Mouse (Mus musculus): ENCODE data around the gene Asxl2. TPM values are rescaled to one million over a fixed set of nuclear protein-coding genes. Genes with fewer than 3 reads are reported as not detected.

The Asxl2 gene
- polyA plus RNA-seq, 2 experiments = 6.7 to 7.2 TPM

DNA sequence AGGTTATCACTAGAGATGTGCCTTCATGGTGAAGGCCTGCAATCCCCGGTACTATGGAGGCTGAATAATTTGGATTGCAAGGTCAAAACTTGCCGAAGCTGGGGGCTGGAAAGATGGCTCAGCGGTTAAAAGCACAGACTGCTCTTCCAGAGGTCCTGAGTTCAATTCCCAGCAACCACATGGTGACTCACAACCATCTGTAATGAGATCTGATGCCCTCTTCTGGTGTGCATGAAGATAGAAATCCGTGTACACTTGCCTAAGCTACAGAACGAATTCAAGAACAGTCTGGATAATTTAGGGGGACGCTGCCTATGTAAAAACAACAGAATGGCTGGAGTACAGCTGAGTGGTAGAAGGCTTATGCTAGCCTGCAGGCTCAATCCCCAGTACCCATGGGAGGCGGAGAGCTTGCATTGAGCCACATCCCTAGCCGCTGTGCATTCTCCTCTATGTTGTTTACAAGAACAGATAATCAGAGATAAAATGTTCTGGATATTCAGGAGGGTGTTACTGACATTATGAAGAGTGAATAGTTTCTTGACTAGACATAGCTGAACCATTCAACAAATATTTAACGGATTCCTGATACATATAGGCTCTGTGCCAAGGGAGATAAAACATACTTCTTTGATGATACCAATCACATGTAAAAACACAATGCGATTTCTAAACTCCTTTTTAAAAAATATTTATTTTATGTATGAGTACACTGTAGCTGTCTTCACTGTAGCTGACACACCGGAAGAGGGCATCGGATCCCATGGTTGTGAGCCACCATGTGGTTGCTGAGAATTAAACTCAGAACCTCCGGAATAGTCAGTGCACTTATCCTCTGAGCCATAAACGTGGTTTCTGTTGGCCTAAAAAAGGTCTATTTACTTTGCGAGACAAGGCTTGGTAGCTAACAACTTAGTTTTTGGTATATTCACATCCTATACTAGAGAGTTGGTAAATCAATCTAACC, 999 bp upstream of the Asxl2 start:
- DNase-seq (ENCODE audit: low read depth in 3 of 3, low spot score in 3 of 3) = peak in 2 of 3 experiments; percentile 20 to 33
- no peak for ATAC-seq (ENCODE audit: insufficient read depth)
- H3K27me3 ChIP-seq (ENCODE audit: control insufficient read depth, insufficient read depth, low read length) = no peaks in the 10 kb centered on the region

DNA sequence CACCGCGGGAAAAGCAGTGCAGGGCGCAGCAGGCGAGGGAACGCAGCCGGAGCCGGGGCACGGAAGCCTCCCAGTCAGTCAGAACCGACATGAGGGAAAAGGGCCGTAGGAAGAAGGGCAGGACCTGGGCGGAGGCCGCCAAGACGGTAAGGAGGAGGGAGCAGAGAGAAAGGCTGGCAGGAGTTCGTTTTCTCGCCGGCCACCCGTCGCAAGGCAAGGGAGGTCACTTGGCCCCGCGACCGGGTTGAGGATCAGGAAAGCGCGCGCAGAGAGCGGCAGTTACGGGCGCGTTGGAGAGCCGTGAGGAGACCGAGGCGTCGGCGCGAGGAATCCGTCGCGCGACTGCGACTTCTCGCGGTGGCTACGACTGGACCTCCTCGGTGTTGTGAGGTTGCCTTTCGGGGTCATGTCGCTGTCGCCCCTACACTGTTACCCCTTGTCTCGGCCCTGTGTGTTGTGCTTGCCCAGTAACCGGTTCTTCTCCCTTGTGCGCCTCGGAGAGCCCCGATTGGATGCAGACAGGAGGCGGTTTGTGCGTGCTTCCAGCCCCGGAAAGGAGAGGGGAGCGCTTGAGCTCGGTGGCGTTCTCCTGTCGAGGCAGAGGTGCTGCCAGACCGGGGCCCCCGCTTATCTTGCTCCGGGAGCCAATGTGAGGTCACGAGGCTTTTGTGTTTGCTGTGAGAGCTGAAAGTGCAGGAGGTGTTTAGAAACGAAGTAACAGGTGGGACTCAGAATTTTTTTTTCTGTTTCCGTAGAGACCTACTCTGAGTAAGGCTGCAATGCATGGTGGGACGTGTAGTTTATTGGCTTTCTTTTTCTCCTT, 621 bp downstream of the Asxl2 start:
- peak; percentile 78 to 86 (median 79) for DNase-seq (ENCODE audit: low read depth in 3 of 3, low spot score in 3 of 3)
- Histone ChIP-seq H3K4me3 (ENCODE audit: insufficient read depth in 1 of 2, low read depth in 2 of 2, low read length in 2 of 2) (peak overlapping the region; percentile 81 to 93), H3K4me2 (ENCODE audit: low read depth) (peak overlapping the region; percentile 83), H3K36me3 (replicated peaks; ENCODE audit: control insufficient read depth, insufficient read depth, low read depth) (peaks cover 4% of the 10 kb centered on the region; the same call in 1 of the 2 replicates), H3K4me1 (replicated peaks; ENCODE audit: control insufficient read depth in 2 of 2, insufficient read depth in 2 of 2, low read length in 1 of 2) (peaks cover 18 to 23% of the 10 kb centered on the region in 2 experiments), H3K9me3 (ENCODE audit: control insufficient read depth, low read length) (no peaks in the 10 kb centered on the region), H3K27ac (peak overlapping the region; percentile 96), H3K9ac (replicated peaks) (peak overlapping the region; percentile 99), H3K27me3 (ENCODE audit: control insufficient read depth, insufficient read depth, low read length) (no peaks in the 10 kb centered on the region)
- WGBS (ENCODE audit: insufficient replicate concordance) = under 1% methylated on average over 65 of the region's 65 CpGs
- TF ChIP-seq EP300 (IDR thresholded peaks at IDR 0.05; ENCODE audit: low read depth) = no peak
- TF ChIP-seq CTCF (IDR thresholded peaks at IDR 0.05; ENCODE audit: low read depth) = no peak
- ATAC-seq (ENCODE audit: insufficient read depth) = peak; percentile 59

More for the DNA sequence above, 999 bp upstream of the Asxl2 start:
- Histone ChIP-seq H3K4me2 (ENCODE audit: low read depth) (peak overlapping the region; percentile 97), H3K36me3 (replicated peaks; ENCODE audit: control insufficient read depth, insufficient read depth, low read depth) (peaks cover 4% of the 10 kb centered on the region), H3K9me3 (ENCODE audit: control insufficient read depth, low read length) (no peaks in the 10 kb centered on the region), H3K4me1 (replicated peaks; ENCODE audit: control insufficient read depth in 2 of 2, insufficient read depth in 2 of 2, low read length in 1 of 2) (peaks cover 18 to 23% of the 10 kb centered on the region in 2 experiments), H3K27ac (peak overlapping the region; percentile 89), H3K4me3 (ENCODE audit: insufficient read depth in 1 of 2, low read depth in 2 of 2, low read length in 2 of 2) (peak overlapping the region; percentile 68 to 93), H3K9ac (replicated peaks) (peak overlapping the region; percentile 58)
- 26% methylated on average over 15 of the region's 15 CpGs for WGBS (ENCODE audit: insufficient replicate concordance)
- 0 out of 2 replicates have a peak, but pooled peaks have one; percentile 1 for TF ChIP-seq EP300 (IDR thresholded peaks at IDR 0.05; ENCODE audit: low read depth)
- peak; percentile 40 for TF ChIP-seq CTCF (IDR thresholded peaks at IDR 0.05; ENCODE audit: low read depth)

DNA sequence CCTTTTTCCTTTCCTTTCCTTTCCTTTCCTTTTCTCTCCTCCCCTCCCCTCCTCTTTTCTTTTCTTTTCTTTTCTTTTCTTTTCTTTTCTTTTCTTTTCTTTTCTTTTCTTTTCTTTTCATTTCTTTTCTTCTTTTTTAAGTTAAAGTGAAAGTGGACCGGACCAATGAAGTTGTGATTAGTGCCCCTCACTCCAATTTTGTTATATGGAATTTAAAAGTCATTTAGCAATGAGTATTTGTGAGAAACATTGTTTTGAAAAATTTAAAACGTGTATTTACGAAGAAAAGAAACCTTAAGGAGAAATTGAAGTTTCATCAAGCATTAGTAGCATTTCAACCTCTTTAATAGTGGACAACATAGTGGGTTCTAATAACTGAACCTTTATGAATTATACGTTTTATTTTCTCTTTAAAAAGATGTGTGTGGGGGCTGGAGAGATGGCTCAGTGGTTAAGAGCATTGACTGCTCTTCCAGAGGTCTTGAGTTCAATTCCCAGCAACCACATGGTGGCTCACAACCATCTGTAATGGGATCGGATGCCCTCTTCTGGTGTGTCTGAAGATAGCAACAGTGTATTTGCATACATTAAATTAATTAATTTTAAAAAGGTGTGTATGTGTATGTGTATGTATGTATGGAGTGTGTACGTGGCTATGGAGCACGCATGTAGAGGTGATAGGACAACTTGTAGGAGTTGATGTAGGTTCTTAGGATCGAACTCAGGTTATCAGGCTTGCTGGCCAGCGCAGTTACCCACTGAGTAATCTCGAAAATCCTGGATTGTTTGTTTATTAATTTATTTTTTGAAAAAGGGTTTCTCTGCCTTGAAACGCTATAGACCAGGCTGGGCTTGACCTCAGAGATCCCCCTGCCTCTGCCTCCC, 1.5 kb downstream of the Asxl2 start:
- TF ChIP-seq EP300 (IDR thresholded peaks at IDR 0.05; ENCODE audit: low read depth) (no peak), CTCF (IDR thresholded peaks at IDR 0.05; ENCODE audit: low read depth) (peak; percentile 35)
- Histone ChIP-seq H3K9me3 (ENCODE audit: control insufficient read depth, low read length) (no peaks in the 10 kb centered on the region), H3K4me2 (ENCODE audit: low read depth) (peak overlapping the region; percentile 83), H3K9ac (replicated peaks) (peak overlapping the region; percentile 99), H3K27me3 (ENCODE audit: control insufficient read depth, insufficient read depth, low read length) (no peaks in the 10 kb centered on the region), H3K4me3 (ENCODE audit: insufficient read depth in 1 of 2, low read depth in 2 of 2, low read length in 2 of 2) (peak overlapping the region; percentile 81 to 93), H3K36me3 (replicated peaks; ENCODE audit: control insufficient read depth, insufficient read depth, low read depth) (peaks cover 4% of the 10 kb centered on the region; the same call in 1 of the 2 replicates), H3K4me1 (replicated peaks; ENCODE audit: control insufficient read depth in 2 of 2, insufficient read depth in 2 of 2, low read length in 1 of 2) (peaks cover 18 to 23% of the 10 kb centered on the region in 2 experiments), H3K27ac (peak overlapping the region; percentile 96)
- DNase-seq (ENCODE audit: low read depth in 3 of 3, low spot score in 3 of 3) (no peak), ATAC-seq (ENCODE audit: insufficient read depth) (no peak)
- 46% methylated on average over 11 of the region's 11 CpGs for WGBS (ENCODE audit: insufficient replicate concordance)

DNA sequence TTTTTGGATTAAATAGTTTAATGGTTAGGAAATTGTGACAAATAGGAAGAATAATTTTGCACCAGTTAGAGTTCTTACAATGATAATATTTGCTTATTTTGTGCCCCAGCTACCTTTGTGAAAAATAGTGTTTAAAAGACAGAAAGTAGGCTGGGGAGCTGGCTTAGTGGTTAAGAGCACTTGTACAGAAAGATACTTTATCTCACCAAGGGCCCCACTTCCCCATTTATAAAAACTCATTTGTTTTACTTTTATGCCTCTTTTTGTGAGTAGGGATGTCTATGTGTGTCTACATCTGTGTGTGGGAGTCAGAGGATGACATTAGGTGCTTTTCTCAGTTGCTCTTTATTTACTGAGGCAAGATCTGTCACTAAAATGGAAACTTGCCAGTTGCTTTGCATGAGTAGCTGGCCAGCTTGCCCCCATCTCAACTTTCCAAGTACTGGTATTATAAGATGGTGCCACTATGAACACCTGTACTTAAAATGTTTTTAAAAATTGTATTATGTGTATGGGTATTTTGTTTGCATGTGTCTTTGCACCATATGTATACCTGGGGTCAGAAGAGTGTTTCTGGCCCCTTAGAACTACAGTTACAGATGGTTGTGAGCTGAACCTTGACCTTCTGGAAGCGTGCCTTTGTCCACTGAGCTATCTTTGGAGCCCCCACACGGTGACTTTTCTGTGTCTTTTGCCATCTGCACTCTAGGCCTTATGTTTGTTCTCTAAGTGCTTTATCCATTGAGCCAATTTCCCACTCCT, 3.2 kb downstream of the Asxl2 start:
- H3K4me1 ChIP-seq (replicated peaks; ENCODE audit: control insufficient read depth in 2 of 2, insufficient read depth in 2 of 2, low read length in 1 of 2) = peaks cover 18 to 21% of the 10 kb centered on the region in 2 experiments
- H3K9me3 ChIP-seq (ENCODE audit: control insufficient read depth, low read length) = no peaks in the 10 kb centered on the region
- peaks cover 4% of the 10 kb centered on the region; the same call in 1 of the 2 replicates for H3K36me3 ChIP-seq (replicated peaks; ENCODE audit: control insufficient read depth, insufficient read depth, low read depth)
- no peak for DNase-seq (ENCODE audit: low read depth in 3 of 3, low spot score in 3 of 3)
- no peak overlapping the region for H3K27ac ChIP-seq
- 63% methylated on average over 2 of the region's 2 CpGs for WGBS (ENCODE audit: insufficient replicate concordance)
- TF ChIP-seq CTCF (IDR thresholded peaks at IDR 0.05; ENCODE audit: low read depth) (no peak), EP300 (IDR thresholded peaks at IDR 0.05; ENCODE audit: low read depth) (no peak)
- no peak overlapping the region for H3K4me3 ChIP-seq (ENCODE audit: insufficient read depth in 1 of 2, low read depth in 2 of 2, low read length in 2 of 2)
- H3K9ac ChIP-seq (replicated peaks) = peak overlapping the region; percentile 23; the same call in 1 of the 2 replicates
- ATAC-seq (ENCODE audit: insufficient read depth) = no peak
- no peaks in the 10 kb centered on the region for H3K27me3 ChIP-seq (ENCODE audit: control insufficient read depth, insufficient read depth, low read length)
- peak overlapping the region; percentile 83 for H3K4me2 ChIP-seq (ENCODE audit: low read depth)
